ENCODE assay signal across 13 mouse cellular contexts in genomic region chr7:74510676-74511075, GRCm38 (mm10). TPM values are rescaled to one million over a fixed set of nuclear protein-coding genes. Genes with fewer than 3 reads are reported as not detected.
DNase-seq lines count a peak whose midpoint lies in the region; ATAC-seq lines count a peak whose summit lies in the region.
"Had no signal": no experiment of that assay in that cellular context is flagged by ENCODE, and none has a peak within 500 bp of the region (broad histone marks: within the 10 kb centered on the region; RNA-seq: fewer than 3 reads in every experiment).

No protein-coding gene starts in this region.

- ATAC-seq in neural tube, embryonic 12.5 days (ENCODE audit: low FRiP score, low read depth) = peak; percentile 41; the same call in 1 of the 2 replicates
- peak; percentile 65 for ATAC-seq in neural tube, embryonic 15.5 days (ENCODE audit: low FRiP score)
- ATAC-seq in liver, embryonic 12.5 days = no peak

- H3K27ac ChIP-seq in neural tube, embryonic 12.5 days = no peak overlapping the region
- no peak overlapping the region for H3K27ac ChIP-seq in neural tube, embryonic 15.5 days (replicated peaks)
- no peak overlapping the region for H3K27ac ChIP-seq in embryonic facial prominence, embryonic 10.5 days (replicated peaks)
- no peak overlapping the region for H3K27ac ChIP-seq in liver, embryonic 12.5 days
- H3K27ac ChIP-seq: embryonic facial prominence, embryonic 13.5 days; lung, embryonic 15.5 days had no signal

- H3K4me1 ChIP-seq in neural tube, embryonic 12.5 days = no peaks in the 10 kb centered on the region
- H3K4me1 ChIP-seq in neural tube, embryonic 15.5 days = peaks cover 37% of the 10 kb centered on the region
- H3K4me1 ChIP-seq in embryonic facial prominence, embryonic 10.5 days = peaks cover 11% of the 10 kb centered on the region
- H3K4me1 ChIP-seq in liver, embryonic 12.5 days = no peaks in the 10 kb centered on the region
- H3K4me1 ChIP-seq: lung, embryonic 15.5 days had no signal

- intact Hi-C loops in heart, postnatal 25 days (cut with DNase I) = loop anchor here (5.0 kb wide), 1 partner anchor 88 kb away; no protein-coding TSS in a partner anchor

- DNase-seq in adrenal gland, postnatal 14 days = peak; percentile 21
- no peak for DNase-seq in adrenal gland, adult 18-20 months (ENCODE audit: low spot score in 2 of 2)
- DNase-seq in neural tube, embryonic 10.5 days (ENCODE audit: extremely low spot score, low spot score) = no peak
- DNase-seq in heart, postnatal 25 days (ENCODE audit: low spot score) = peak; percentile 13
- no peak for DNase-seq in embryonic facial prominence, embryonic 10.5 days (ENCODE audit: low spot score)
- DNase-seq: cerebellum, adult 2 months; kidney, adult 18-20 months; right cerebral cortex, postnatal 25 days had no signal

- no peaks in the 10 kb centered on the region for H3K27me3 ChIP-seq in neural tube, embryonic 12.5 days (replicated peaks)
- H3K27me3 ChIP-seq in neural tube, embryonic 15.5 days (replicated peaks) = no peaks in the 10 kb centered on the region
- H3K27me3 ChIP-seq in embryonic facial prominence, embryonic 10.5 days (replicated peaks; ENCODE audit: low read depth, poor library complexity, severe bottlenecking) = peaks cover 18% of the 10 kb centered on the region; the same call in 1 of the 2 replicates
- no peaks in the 10 kb centered on the region for H3K27me3 ChIP-seq in liver, embryonic 12.5 days (replicated peaks)
- H3K27me3 ChIP-seq: embryonic facial prominence, embryonic 13.5 days; lung, embryonic 15.5 days had no signal

- no peak overlapping the region for H3K4me3 ChIP-seq in neural tube, embryonic 12.5 days
- no peak overlapping the region for H3K4me3 ChIP-seq in neural tube, embryonic 15.5 days (replicated peaks)
- H3K4me3 ChIP-seq in embryonic facial prominence, embryonic 10.5 days = no peak overlapping the region
- no peak overlapping the region for H3K4me3 ChIP-seq in liver, embryonic 12.5 days
- H3K4me3 ChIP-seq: embryonic facial prominence, embryonic 13.5 days; lung, embryonic 15.5 days had no signal

- no peaks in the 10 kb centered on the region for H3K9me3 ChIP-seq in neural tube, embryonic 12.5 days
- no peaks in the 10 kb centered on the region for H3K9me3 ChIP-seq in neural tube, embryonic 15.5 days (replicated peaks)
- no peaks in the 10 kb centered on the region for H3K9me3 ChIP-seq in embryonic facial prominence, embryonic 10.5 days
- no peaks in the 10 kb centered on the region for H3K9me3 ChIP-seq in liver, embryonic 12.5 days (replicated peaks)
- H3K9me3 ChIP-seq: embryonic facial prominence, embryonic 13.5 days; lung, embryonic 15.5 days had no signal

- no peak overlapping the region for H3K9ac ChIP-seq in neural tube, embryonic 12.5 days
- H3K9ac ChIP-seq in neural tube, embryonic 15.5 days (replicated peaks) = no peak overlapping the region
- H3K9ac ChIP-seq in liver, embryonic 12.5 days = no peak overlapping the region
- H3K9ac ChIP-seq: embryonic facial prominence, embryonic 13.5 days; lung, embryonic 15.5 days had no signal

- no peaks in the 10 kb centered on the region for H3K36me3 ChIP-seq in neural tube, embryonic 12.5 days
- H3K36me3 ChIP-seq in neural tube, embryonic 15.5 days = no peaks in the 10 kb centered on the region
- H3K36me3 ChIP-seq in embryonic facial prominence, embryonic 10.5 days (replicated peaks) = no peaks in the 10 kb centered on the region
- no peaks in the 10 kb centered on the region for H3K36me3 ChIP-seq in liver, embryonic 12.5 days
- H3K36me3 ChIP-seq: embryonic facial prominence, embryonic 13.5 days; lung, embryonic 15.5 days had no signal

- WGBS in neural tube, embryonic 12.5 days = 69% methylated on average over 1 of the region's 1 CpGs
- 23% methylated on average over 1 of the region's 1 CpGs for WGBS in neural tube, embryonic 15.5 days
- 90% methylated on average over 1 of the region's 1 CpGs for WGBS in embryonic facial prominence, embryonic 10.5 days
- WGBS in liver, embryonic 12.5 days (ENCODE audit: insufficient replicate concordance) = 56% methylated on average over 1 of the region's 1 CpGs

- no peak overlapping the region for H3K4me2 ChIP-seq in neural tube, embryonic 12.5 days (replicated peaks)
- H3K4me2 ChIP-seq in neural tube, embryonic 15.5 days = no peak overlapping the region
- H3K4me2 ChIP-seq in liver, embryonic 12.5 days = no peak overlapping the region
- H3K4me2 ChIP-seq: embryonic facial prominence, embryonic 13.5 days; lung, embryonic 15.5 days had no signal

RNA-seq across cellular contexts. Expression of gene Slco3a1, which starts 43.9 kb away (rescaled TPM):
- total RNA-seq in adrenal gland, postnatal 14 days (2021) = 20.8 and 26.1 TPM in 2 replicates
- total RNA-seq in adrenal gland, adult 18-20 months (2021) = 10 to 100 TPM; 26.8 to 36.1 TPM
- 22.5 and 26.6 TPM in 2 replicates for polyA plus RNA-seq in neural tube, embryonic 12.5 days (2016; fragmentation: Nextera tagmentation; extraction: Ambion mirVana)
- 100 to 1,000 TPM in 1 of 2 experiments, 10 to 100 TPM in 1; 95.3 to 105 TPM for total RNA-seq in heart, postnatal 25 days (2021)
- polyA plus RNA-seq in neural tube, embryonic 15.5 days (2015; fragmentation: Nextera tagmentation; extraction: Ambion mirVana) = 21.9 and 24.1 TPM in 2 replicates
- polyA plus RNA-seq in embryonic facial prominence, embryonic 10.5 days (2016; fragmentation: Nextera tagmentation; extraction: Ambion mirVana) = 7.4 and 7.9 TPM in 2 replicates
- 2.1 and 2.8 TPM in 2 replicates for polyA plus RNA-seq in liver, embryonic 12.5 days (2016; fragmentation: Nextera tagmentation; extraction: Ambion mirVana)

Comparison
In these comparisons a context has a peak if more than half of its experiments do, and no peak if none do; other contexts are left out.
1. DNase-seq: peak in adrenal gland, postnatal 14 days (single experiment) and heart, postnatal 25 days (single experiment); none in adrenal gland, adult 18-20 months (0 of 2), neural tube, embryonic 10.5 days (single experiment) and embryonic facial prominence, embryonic 10.5 days (single experiment).